14 mouse cellular contexts compared by ENCODE assay signal in genomic region chr2:167173051-167173875, GRCm38 (mm10). TPM values are rescaled to one million over a fixed set of nuclear protein-coding genes. Genes with fewer than 3 reads are reported as not detected.
A peak's percentile ranks its signal among the peaks of the same experiment; 100 is the strongest.
DNase-seq lines count a peak whose midpoint lies in the region; ATAC-seq lines count a peak whose summit lies in the region.
"Had no signal": no experiment of that assay in that cellular context is flagged by ENCODE, and none has a peak within 500 bp of the region (broad histone marks: within the 10 kb centered on the region; RNA-seq: fewer than 3 reads in every experiment).

No protein-coding gene starts in this region.

- H3K27ac ChIP-seq in heart, embryonic 16.5 days (ENCODE audit: low read length), result peak overlapping the region; percentile 53
- H3K27ac ChIP-seq in stomach, embryonic 16.5 days (ENCODE audit: low read length), result peak overlapping the region; percentile 80
- H3K27ac ChIP-seq: hindbrain, embryonic 14.5 days; limb, embryonic 13.5 days; midbrain, embryonic 10.5 days had no signal

- peak; percentile 53 for ATAC-seq in heart, embryonic 16.5 days (replicated peaks; ENCODE audit: extremely low read depth, insufficient read depth, low FRiP score)
- ATAC-seq in stomach, embryonic 16.5 days (ENCODE audit: insufficient read depth, low FRiP score), result peak; percentile 84

- H3K4me1 ChIP-seq in heart, embryonic 16.5 days (ENCODE audit: control insufficient read depth, insufficient read depth, low read length), result peaks cover 4% of the 10 kb centered on the region
- peaks cover 11% of the 10 kb centered on the region for H3K4me1 ChIP-seq in stomach, embryonic 16.5 days (ENCODE audit: control insufficient read depth, insufficient read depth, low read length)

- no peak overlapping the region for H3K9ac ChIP-seq in heart, embryonic 16.5 days (ENCODE audit: low read length)
- H3K9ac ChIP-seq in stomach, embryonic 16.5 days (ENCODE audit: low read length), result no peak overlapping the region
- H3K9ac ChIP-seq: hindbrain, embryonic 14.5 days; limb, embryonic 13.5 days had no signal

- H3K27me3 ChIP-seq in heart, embryonic 16.5 days (ENCODE audit: control insufficient read depth, insufficient read depth, low read length), result no peaks in the 10 kb centered on the region
- no peaks in the 10 kb centered on the region for H3K27me3 ChIP-seq in stomach, embryonic 16.5 days (ENCODE audit: control insufficient read depth, insufficient read depth, low read length)

- no peak overlapping the region for H3K4me2 ChIP-seq in heart, embryonic 16.5 days (ENCODE audit: low read depth, low read length)
- H3K4me2 ChIP-seq in stomach, embryonic 16.5 days (ENCODE audit: low read depth, low read length), result no peak overlapping the region
- H3K4me2 ChIP-seq: hindbrain, embryonic 14.5 days; limb, embryonic 13.5 days had no signal

- H3K36me3 ChIP-seq in heart, embryonic 16.5 days (ENCODE audit: control insufficient read depth, insufficient read depth), result no peaks in the 10 kb centered on the region
- H3K36me3 ChIP-seq in stomach, embryonic 16.5 days (ENCODE audit: control insufficient read depth, insufficient read depth, low read length), result no peaks in the 10 kb centered on the region
- H3K36me3 ChIP-seq: limb, embryonic 13.5 days; midbrain, embryonic 10.5 days had no signal

- 64% methylated on average over 5 of the region's 5 CpGs for WGBS in heart, embryonic 16.5 days
- WGBS in stomach, embryonic 16.5 days, result 59% methylated on average over 5 of the region's 5 CpGs

- no peaks in the 10 kb centered on the region; the same call in 1 of the 2 replicates for H3K9me3 ChIP-seq in heart, embryonic 16.5 days (replicated peaks; ENCODE audit: control insufficient read depth, low read length)
- H3K9me3 ChIP-seq in stomach, embryonic 16.5 days (replicated peaks; ENCODE audit: control insufficient read depth, low read length), result no peaks in the 10 kb centered on the region

- peak; percentile 41 for DNase-seq in testis, postnatal 14 days (ENCODE audit: low spot score)
- no peak for DNase-seq in testis, postnatal 10 days (ENCODE audit: low spot score)
- DNase-seq in kidney, postnatal 14 days, result peak; percentile 75
- no peak for DNase-seq in left cerebral cortex, adult 11 months (ENCODE audit: low spot score)
- no peak for DNase-seq in cerebellum, postnatal 25 days
- no peak for DNase-seq in right cerebral cortex, adult 2 months (ENCODE audit: low spot score in 2 of 2)
- DNase-seq: cerebellum, postnatal 14 days; thymus, postnatal 36 days had no signal

- H3K4me3 ChIP-seq in heart, embryonic 16.5 days (ENCODE audit: low read length), result no peak overlapping the region
- no peak overlapping the region for H3K4me3 ChIP-seq in stomach, embryonic 16.5 days (replicated peaks; ENCODE audit: low read length)
- H3K4me3 ChIP-seq: erythroblast, embryonic 14.5 days; limb, embryonic 13.5 days; midbrain, embryonic 10.5 days had no signal

RNA-seq across cellular contexts. Expression of gene Kcnb1, which starts 16.7 kb away (rescaled TPM):
- 0.43 and 0.45 TPM in 2 replicates for polyA plus RNA-seq in heart, embryonic 16.5 days (2015; fragmentation: Nextera tagmentation; extraction: Ambion mirVana)
- 1.6 and 1.7 TPM in 2 replicates for polyA plus RNA-seq in stomach, embryonic 16.5 days (2015; fragmentation: Nextera tagmentation; extraction: Ambion mirVana)
- polyA plus RNA-seq: erythroblast, embryonic 14.5 days had no signal

Comparison
In these comparisons a context has a peak if more than half of its experiments do, and no peak if none do; other contexts are left out.
1. DNase-seq: peak in testis, postnatal 14 days (single experiment) and kidney, postnatal 14 days (single experiment); none in testis, postnatal 10 days (single experiment), left cerebral cortex, adult 11 months (single experiment), cerebellum, postnatal 25 days (0 of 2) and right cerebral cortex, adult 2 months (0 of 2).